Mouse (Mus musculus): ENCODE measurements at regions not wholly inside any gene's neighbourhood (a gene's known extent, or its start where the extent isn't known, plus 50 kb on each side); places are given as distances from the start of the nearest gene placed in this dataset.

DNA sequence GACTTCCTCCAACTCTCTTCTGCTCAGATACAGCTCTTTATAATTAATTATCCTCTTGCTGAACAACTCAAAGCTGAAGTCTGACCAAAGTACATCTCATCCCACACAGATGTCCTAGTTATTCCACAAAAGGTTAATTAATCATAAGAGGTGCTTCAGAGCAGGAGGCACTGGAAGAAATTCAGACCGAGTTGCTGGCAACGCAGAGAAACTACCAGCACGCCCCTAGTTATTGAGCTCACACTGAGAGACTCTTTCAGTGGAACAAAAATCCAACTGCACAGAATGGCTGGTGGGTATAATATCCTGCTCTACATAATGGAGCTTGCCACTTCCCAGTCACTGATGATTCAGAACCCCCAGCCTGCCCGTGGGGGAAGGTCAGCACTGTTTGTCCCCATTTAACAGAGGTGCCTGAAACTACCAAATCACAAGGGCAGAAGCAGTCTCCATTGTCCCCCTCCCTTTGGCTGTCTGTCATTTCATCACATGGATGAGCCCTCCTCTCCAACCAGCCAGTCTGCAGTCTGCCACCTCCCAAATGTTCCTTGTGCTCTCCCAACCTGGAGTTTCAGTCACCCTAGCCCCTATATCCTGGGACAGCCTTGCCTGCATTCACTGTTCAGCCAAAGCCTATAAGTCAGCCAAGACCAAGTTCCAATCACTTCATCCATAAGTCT lies 170.3 kb upstream of the Creb1 start:
- DNase-seq (ENCODE audit: low spot score in 2 of 2): no peak

DNA sequence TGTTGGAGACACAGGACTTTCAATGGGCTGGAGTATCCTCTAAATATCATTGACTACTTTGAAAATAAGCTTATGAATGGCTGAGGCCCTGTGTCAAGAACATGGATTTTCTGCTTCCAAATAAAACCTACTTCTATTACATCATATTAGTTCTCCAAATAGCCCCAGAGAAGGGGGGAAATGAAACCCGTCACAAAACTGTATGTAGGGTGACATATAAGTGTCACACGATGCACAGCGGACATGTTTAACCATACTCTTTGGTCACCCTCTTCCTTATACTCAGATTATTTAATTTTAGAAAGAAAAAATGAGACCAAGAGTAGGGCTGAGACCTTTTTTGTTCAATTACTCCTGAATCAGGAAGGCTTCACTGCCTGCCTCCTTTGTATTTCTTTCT lies 189.2 kb upstream of the Creb1 start:
- DNase-seq (ENCODE audit: low spot score in 2 of 2): no peak

GRCm38 (mm10) chr1:64341596-64341995 lies 190.8 kb upstream of the Creb1 start:
- no peak for DNase-seq (ENCODE audit: low spot score in 2 of 2)

GRCm38 (mm10) chr1:64338575-64338961 lies 193.9 kb upstream of the Creb1 start:
- no peak for DNase-seq (ENCODE audit: low spot score in 2 of 2)

GRCm38 (mm10) chr1:64337619-64338574 lies 194.5 kb upstream of the Creb1 start:
- no peak for DNase-seq (ENCODE audit: low spot score in 2 of 2)

GRCm38 (mm10) chr1:64331566-64331965 lies 200.9 kb upstream of the Creb1 start:
- DNase-seq (ENCODE audit: low spot score in 2 of 2): no peak

- DNase-seq (ENCODE audit: low spot score in 2 of 2): no peak
Measured at GRCm38 (mm10) chr1:64330721-64331120, 201.7 kb upstream of the Creb1 start.

GRCm38 (mm10) chr1:64322197-64322596 lies 200.1 kb upstream of the Klf7 start:
- no peak for DNase-seq (ENCODE audit: low spot score in 2 of 2)

DNA sequence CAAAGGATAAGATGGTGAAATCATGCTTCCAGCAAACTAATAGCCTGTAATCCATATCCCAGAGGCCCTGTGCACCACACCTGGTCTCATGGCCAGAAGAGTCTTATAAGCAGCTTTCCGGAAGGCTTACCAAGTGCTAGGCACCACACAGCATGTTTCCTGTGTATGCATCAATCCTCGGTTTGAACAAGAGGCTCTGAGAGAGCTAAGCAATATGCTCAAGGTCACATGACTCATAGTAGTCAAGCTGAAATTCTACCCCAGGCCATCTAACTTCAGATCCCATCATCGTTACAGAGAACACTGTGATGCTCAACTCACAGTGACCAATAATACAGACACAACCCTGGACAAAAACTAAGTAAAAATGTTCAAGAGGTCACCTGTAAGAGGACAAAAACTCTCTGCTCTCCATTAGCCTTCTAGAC lies 197.1 kb upstream of the Klf7 start:
- no peak for DNase-seq (ENCODE audit: low spot score in 2 of 2)

DNA sequence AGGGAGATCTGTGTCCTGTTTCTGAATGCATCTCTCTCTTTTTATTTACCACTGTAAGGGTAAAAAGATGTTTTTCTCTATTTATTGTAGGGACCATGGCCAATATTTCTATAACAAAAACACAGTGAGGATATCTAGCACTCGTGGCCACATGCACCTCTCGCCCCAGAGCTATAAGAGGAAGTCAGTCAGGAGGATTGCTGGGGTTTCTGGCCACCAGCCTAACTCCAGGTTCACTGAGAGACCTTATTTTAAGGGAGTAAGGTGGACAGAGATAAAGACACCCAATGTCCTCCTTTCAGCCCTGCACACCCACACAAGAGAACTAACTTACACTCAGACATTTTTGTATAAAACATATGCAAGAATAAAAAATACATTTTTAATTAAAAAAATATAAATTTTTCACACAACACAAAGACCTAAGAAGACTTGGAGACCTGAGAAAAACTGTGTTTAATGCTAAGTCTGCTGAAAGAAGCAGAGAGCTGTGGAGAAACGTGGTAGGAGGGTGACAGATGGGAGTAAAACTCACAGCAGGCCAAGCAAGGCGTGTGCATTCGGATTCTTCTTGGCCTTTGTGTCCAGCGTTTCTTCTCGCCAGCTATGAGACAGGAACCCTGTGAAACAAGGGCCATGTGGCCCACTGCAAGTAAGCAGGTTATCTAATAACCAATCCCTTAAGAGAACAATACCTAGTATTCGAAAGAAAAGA lies 196.5 kb upstream of the Klf7 start:
- DNase-seq (ENCODE audit: low spot score in 2 of 2): no peak

GRCm38 (mm10) chr1:64317032-64317636 lies 195.1 kb upstream of the Klf7 start:
- no peak for DNase-seq (ENCODE audit: low spot score in 2 of 2)

DNA sequence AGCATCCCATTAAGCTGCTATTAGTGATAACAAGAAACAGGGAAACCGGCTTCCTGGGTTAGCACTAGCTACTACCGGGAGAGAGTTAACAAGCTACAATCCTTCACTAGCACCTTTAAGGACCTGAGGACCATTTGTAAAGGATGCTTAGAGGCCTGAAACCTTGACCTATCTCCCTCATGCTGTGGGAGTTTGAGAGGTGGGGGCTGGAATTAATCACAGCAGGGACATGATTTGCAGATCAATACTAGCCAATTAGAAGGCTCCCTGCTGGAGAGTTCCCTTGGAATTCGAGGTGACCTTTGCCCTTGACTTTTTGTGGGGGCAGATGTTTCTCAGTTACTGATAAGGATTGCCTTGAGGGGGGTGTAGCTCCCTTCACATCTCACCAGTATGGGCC lies 189.3 kb upstream of the Klf7 start:
- no peak for DNase-seq (ENCODE audit: low spot score in 2 of 2)

GRCm38 (mm10) chr1:64308560-64308959 lies 186.5 kb upstream of the Klf7 start:
- DNase-seq (ENCODE audit: low spot score in 2 of 2): no peak

- no peak for DNase-seq (ENCODE audit: low spot score in 2 of 2)
Measured at GRCm38 (mm10) chr1:64308088-64308487, 186.0 kb upstream of the Klf7 start.

GRCm38 (mm10) chr1:64305427-64306213 lies 183.5 kb upstream of the Klf7 start:
- DNase-seq (ENCODE audit: low spot score in 2 of 2): no peak

- peak in 1 of 2 experiments; percentile 36 for DNase-seq (ENCODE audit: low spot score in 2 of 2)
Measured at GRCm38 (mm10) chr1:64302833-64303358, 180.8 kb upstream of the Klf7 start.

DNA sequence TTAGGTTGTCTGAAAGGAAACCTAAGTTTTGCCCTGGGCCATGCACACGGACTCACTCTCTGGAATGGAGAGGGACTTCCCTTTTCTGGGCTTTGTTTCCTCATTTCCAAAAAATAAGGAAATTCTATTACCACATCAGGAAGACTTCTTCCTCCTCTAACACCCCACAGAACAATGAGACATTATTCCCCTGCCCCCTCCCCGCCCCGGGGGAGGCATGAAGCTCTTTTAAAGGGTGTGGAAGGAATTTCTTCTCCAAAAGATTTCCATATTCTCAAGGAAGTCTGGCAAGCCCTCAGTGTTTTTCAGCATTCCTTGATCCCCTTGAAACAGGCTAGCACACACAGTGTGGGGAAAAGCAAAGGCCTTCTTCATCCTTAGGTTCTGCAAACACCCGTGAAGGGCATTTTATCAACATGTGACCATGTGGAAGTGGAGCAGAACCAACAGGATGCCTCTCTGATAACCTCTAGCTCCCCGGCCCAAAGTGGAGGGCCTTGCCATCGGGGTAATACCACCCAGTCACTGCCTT lies 179.5 kb upstream of the Klf7 start:
- no peak for DNase-seq (ENCODE audit: low spot score in 2 of 2)

DNA sequence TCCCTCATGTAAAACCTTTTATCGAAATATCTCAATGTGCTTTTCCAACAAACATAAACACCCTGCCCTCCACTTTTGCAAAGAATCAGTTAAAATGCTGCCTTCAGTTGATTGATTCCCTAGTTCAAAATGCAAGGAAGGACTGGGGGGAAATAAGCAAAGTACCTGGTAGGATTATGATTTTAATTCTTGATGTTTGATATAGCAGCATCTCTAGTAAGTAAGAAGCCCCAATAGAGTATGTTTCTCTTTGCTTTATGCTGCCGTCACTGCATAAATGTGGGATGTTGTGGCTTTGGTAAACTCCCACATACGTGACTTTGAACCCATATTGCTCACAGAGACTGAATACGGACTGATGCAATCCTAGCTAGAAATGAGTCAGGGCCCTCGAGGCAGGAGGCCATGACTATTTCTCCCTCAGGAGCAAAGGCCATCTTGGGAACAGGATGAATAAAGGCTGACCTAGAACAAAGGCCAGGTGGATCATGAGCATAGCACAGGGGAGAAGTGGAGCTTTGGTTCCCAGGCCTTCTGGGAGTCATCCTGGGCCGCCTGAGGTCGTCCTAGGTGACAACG lies 179.0 kb upstream of the Klf7 start:
- DNase-seq (ENCODE audit: low spot score in 2 of 2): no peak

- no peak for DNase-seq (ENCODE audit: low spot score in 2 of 2)
Measured at GRCm38 (mm10) chr1:64298950-64299349, 176.9 kb upstream of the Klf7 start.

- no peak for DNase-seq (ENCODE audit: low spot score in 2 of 2)
Measured at GRCm38 (mm10) chr1:64298188-64298587, 176.1 kb upstream of the Klf7 start.

All from spleen, postnatal 10 days (tissue).